Mouse (Mus musculus) thymus, postnatal 36 days (tissue): ENCODE results near the gene Mpo.

Experiments
- DNase-seq, 2 experiments: peaks; one replicate each; pipeline ENCODE4 v3.0.0; 2022; ENCODE audit warnings: mixed read lengths in 2 of 2

The Mpo gene

GRCm38 (mm10) chr11:87807433-87807832 is 14.1 kb downstream of the Mpo start:
- no peak for DNase-seq

DNA sequence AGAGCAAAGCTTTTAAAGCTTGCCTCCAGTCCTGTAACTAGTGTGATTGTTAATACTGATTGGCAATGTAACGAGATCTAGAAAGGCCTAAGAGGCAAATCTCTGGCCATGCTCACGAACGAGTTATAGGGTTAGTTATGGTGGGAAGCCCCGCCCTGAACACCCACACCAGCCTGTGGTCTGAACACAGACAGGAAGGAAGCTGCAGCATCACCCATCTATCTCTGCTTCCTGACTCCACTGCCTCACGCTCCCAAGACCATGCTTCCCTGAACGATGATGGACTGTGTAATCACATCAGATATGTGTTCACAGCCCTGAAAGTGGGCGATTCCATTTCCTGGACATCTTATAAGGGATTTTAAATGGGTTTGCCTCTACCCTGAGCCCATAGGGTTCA is 14.9 kb downstream of the Mpo start:
- peak in 1 of 2 experiments; percentile 18 for DNase-seq

- DNase-seq = no peak
These were observed 18.0 kb downstream of the Mpo start for GRCm38 (mm10) chr11:87811396-87811795.

- DNase-seq = no peak
These were observed 21.4 kb downstream of the Mpo start for GRCm38 (mm10) chr11:87814831-87815230.

DNA sequence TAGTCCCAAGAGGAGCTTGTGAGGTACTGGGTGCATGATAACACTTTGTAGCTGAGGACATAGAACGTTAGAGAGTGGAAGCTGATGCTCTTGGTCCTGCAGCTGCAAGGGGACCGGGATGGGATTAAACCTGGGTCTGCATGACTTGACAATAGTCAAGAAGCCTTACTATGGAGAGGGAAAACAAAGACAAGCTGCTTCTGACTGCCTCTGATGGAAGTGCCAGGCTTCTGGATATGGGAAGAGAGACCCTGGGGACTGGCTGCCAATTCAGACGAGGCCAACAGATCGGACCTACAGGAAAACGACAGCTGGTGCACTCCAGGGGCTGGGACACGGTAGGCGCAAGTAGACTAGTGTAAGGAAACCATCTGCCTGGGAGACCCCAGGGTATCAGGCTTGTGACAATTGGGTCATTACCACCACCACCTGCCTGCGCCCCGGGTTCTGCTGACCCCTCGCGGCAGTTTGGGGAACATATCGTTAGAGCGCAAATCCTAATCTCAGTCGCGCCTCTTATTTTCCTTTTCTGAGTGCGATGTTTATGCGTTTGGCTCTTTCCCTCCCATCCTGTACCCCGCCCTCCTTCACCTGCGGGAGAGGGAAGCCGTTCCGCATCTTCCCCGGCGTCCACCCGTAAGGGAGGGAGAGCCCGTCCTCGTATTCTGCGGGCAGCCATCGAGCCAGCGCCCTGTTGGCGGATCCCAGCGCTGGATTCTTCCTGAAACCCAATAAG is 23.5 kb downstream of the Mpo start:
- DNase-seq = peak; percentile 36 to 47

- DNase-seq = no peak
These were observed 24.0 kb downstream of the Mpo start for GRCm38 (mm10) chr11:87817443-87817773.

- DNase-seq = no peak
These were observed 28.1 kb downstream of the Mpo start for GRCm38 (mm10) chr11:87821502-87821901.

DNA sequence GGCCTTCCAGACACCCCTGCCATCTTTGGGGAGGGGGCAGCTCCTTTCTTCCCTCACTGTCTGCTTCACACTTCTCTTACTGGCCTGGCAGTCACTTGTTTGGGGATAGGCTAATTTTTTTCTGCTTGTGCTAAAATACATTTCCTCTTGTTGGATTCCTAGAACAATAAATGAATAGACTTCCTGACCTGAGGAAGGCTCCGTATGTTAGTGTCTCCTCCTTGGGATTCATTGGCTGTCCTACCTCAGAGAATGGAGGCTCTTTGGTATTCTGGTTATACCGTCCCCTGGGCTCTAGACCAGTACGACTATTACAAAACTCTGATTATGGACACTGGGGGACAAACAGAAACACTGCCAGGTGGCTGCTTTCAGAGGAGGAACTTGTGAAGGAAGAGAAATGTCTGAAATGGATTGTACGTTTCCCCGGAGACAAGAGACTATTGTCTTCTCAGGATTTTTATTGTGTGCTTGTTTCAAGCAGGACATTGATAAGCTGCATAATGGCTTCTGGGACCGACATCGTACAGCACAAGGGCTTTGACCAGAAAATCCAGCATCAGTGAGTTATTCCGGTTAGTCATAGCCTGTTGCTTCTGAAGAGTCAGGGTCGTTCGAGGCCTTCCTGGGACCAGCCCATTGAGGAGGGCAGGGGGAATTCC is 35.0 kb downstream of the Mpo start, which contains the start of gene Lpo:
Gene Lpo (minus strand): TSS at position 51 of the 662 bp plus-strand sequence.
- no peak for DNase-seq

- no peak for DNase-seq
These were observed 47.3 kb downstream of the Mpo start for GRCm38 (mm10) chr11:87840676-87841075.

DNA sequence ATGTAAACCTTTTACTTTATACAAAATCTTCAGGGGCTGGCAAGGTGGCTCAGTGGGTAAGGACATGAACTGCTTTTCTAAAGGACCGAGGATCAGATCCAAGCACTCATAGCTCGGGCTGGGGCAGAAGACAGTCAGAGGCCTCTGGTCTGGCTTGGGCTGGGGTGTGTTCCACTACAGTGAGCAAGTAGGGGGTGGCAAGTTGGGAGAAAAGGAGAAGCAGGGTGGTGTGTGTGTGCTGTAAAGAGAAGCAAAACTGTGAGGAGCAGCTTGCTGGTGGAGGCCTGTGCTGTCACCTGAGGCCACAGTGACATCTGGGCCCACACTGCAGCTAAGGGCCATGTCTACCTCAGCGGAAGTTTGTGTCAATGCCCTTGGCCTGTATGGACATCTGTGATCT is 48.1 kb downstream of the Mpo start:
- no peak for DNase-seq

GRCm38 (mm10) chr11:87846968-87847600 is 53.7 kb downstream of the Mpo start:
- no peak for DNase-seq

DNA sequence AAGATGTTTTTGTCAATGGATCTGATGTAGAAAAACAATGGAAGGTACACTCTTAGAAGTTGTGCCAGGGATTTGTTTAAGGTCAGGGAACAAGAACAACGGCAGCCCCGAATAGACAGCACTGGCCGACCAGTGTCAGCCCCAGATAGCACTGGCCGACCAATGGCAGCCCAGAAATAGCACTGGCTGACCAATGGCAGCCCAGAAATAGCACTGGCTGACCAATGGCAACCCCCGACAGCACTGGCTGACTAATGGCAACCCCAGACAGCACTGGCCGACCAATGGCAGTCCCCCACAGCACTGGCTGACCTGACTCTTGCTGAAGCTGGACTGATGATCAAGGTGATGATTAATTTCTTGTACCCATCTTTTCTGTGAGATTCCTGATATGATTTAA is 54.5 kb downstream of the Mpo start:
- DNase-seq = no peak

DNA sequence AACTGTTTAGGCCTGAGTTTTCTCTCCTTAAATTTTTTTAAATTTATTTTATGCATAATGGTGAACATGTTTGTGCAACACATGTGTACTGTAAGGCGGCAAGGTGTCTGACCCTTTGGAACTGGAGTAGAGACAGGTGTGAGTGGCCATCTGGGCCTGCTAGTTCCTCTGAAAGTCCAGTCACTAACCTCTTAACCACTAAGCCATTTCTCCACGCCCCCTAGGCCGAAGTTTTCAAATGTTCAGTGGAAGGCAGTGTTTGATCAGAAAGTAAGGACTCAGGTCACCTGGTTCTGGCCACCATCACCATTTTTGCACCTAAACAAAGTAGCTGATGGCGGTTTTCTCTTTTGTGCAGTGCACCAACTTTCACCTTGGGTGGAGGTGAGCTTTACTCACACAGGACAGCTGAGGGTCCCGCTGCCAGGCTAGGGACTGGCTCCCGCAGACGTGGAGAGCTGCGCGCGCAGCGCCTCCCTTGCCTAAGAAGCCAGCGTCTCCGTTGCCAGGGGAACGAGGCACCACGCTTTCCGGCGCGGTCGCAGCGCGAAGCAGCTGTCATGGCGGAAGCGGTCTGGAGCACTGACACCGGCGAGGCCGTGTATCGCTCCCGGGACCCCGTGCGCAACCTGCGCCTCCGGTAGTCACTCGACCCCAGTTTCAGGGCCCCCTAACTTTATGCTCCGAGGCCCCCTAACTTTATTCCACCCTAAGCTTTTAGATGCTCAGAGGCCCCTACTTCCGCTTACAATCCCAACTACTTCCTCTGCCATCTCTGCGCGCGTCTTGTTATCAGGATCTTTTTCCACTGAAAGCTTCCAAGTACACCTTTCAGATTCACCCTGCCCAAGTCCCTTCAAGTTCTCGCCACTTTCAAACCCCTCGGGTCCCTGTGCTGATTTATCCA is 59.6 kb downstream of the Mpo start, which contains the start of gene Mks1:
Gene Mks1 (plus strand): TSS at position 526 of the 907 bp plus-strand sequence.
- DNase-seq = peak; percentile 90 to 92

DNA sequence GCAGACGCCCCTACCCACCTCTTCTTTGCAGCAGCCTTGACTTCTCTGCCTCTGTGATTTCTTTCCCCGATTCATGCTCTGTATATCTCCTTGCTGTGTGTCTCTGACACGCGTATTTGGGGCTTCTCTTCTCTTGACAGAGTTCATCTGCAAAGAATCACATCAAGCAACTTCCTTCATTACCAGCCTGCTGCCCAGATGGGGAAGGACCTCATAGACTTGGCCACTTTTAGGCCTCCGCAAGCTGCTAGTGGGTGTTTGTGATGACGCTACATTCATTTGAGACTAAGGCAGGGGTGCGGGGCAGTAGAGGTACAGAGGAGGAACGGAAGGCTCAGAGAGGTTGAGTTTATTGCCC is 60.2 kb downstream of the Mpo start:
- DNase-seq = no peak
